Comparison of ENCODE assay signal across 8 mouse cellular contexts in the genomic region with DNA sequence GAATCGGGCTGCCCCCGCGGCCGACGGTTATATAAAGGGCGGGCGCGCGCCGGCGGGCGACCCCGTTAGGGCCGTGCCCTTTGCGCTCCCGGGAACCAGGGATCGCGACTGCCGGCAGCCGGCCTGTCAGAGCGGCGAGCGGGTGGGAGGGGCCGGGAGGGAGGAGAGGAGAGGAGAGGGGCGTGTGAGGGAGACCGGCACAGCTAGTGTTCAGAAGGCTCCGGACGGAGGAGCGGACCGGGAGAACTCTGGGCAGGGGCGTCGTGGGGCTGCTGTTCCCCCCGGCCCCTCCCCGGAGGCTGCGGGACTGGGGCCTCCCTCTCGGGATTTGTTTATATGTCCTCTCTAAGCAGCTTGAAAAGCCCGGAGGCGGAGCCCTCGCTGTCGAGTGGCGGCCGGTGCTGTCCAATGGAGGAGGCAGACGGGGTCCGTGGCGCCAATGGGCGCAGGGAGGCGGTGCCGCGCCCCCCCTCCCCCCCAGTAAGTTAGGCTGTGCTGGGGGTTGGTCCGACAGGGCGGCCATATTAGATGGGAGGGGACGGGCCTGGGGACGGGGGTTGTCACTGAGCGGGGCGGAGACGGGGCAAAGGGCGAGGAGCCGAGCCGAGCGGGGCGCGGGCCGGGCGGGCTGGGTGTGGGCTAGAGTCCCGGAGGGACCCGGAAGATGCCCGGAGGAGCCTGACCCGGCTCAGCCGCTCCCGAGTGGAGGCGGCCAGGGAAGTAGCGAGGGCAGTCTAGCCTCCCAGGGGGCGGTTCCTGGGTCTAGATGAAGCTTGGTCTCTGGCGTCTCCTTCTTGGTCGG. TPM values are rescaled to one million over a fixed set of nuclear protein-coding genes. Genes with fewer than 3 reads are reported as not detected.
DNase-seq lines count a peak whose midpoint lies in the region; ATAC-seq lines count a peak whose summit lies in the region.

No protein-coding gene starts in this region.

- under 1% methylated on average over 63 of the region's 75 CpGs for WGBS in intestine, embryonic 14.5 days

- peak; percentile 97 for ATAC-seq in intestine, embryonic 14.5 days (replicated peaks; ENCODE audit: low FRiP score, low TSS enrichment, low read depth)

- H3K9ac ChIP-seq in intestine, embryonic 14.5 days (ENCODE audit: low read length), result peak overlapping the region; percentile 72

- peak overlapping the region; percentile 86 for H3K4me3 ChIP-seq in intestine, embryonic 14.5 days (ENCODE audit: low read depth, low read length)

- peaks cover 8% of the 10 kb centered on the region for H3K4me1 ChIP-seq in intestine, embryonic 14.5 days (replicated peaks; ENCODE audit: control insufficient read depth, insufficient read depth, low read length)

- intact Hi-C loops in left cerebral cortex, postnatal 14 days (cut with DNase I), result loop anchor here (5.0 kb wide), 2 partner anchors 39 to 56 kb away; no protein-coding TSS in a partner anchor

- H3K27me3 ChIP-seq in intestine, embryonic 14.5 days (replicated peaks; ENCODE audit: control insufficient read depth, insufficient read depth, low read length), result no peaks in the 10 kb centered on the region

- peak overlapping the region; percentile 73 for H3K27ac ChIP-seq in intestine, embryonic 14.5 days (ENCODE audit: low read depth)

- H3K4me2 ChIP-seq in intestine, embryonic 14.5 days (ENCODE audit: low read length), result peak overlapping the region; percentile 62

- no peaks in the 10 kb centered on the region for H3K9me3 ChIP-seq in intestine, embryonic 14.5 days (ENCODE audit: control insufficient read depth, low read length)

- peak; percentile 86 to 89 for DNase-seq in adrenal gland, adult 18-20 months (ENCODE audit: low spot score in 2 of 2)
- DNase-seq in embryo, embryonic 11 days, result peak; percentile 98
- DNase-seq in gastrocnemius, postnatal 25 days, result peak; percentile 97
- peak; percentile 97 for DNase-seq in intestine, embryonic 14.5 days (ENCODE audit: low spot score)
- DNase-seq in left cerebral cortex, postnatal 14 days (ENCODE audit: low spot score in 2 of 2), result peak; percentile 93 to 96
- peak; percentile 97 for DNase-seq in mesoderm, embryonic 11.5 days (ENCODE audit: low read depth, low spot score)
- DNase-seq in right cerebral cortex, postnatal 36 days (ENCODE audit: low spot score in 2 of 2), result peak; percentile 93 to 95
- peak; percentile 100 for DNase-seq in yolk sac, embryonic 10.5 days (ENCODE audit: low spot score)

- H3K36me3 ChIP-seq in intestine, embryonic 14.5 days (ENCODE audit: control insufficient read depth, insufficient read depth, low read length), result no peaks in the 10 kb centered on the region

RNA-seq across cellular contexts. Expression of a gene that starts 0.7 kb away (rescaled TPM):
- total RNA-seq in adrenal gland, adult 18-20 months (2021), result 10 to 100 TPM; 60.9 to 62.2 TPM
- total RNA-seq in gastrocnemius, postnatal 25 days (2021), result 10 to 100 TPM; 21.7 to 24.0 TPM
- polyA plus RNA-seq in intestine, embryonic 14.5 days (2014; fragmentation: Nextera tagmentation; extraction: Ambion mirVana), result 8.1 and 8.5 TPM in 2 replicates
- 10 to 100 TPM; 34.8 to 35.6 TPM for total RNA-seq in left cerebral cortex, postnatal 14 days (2021)

RNA-seq across cellular contexts. Expression of a gene that starts 53.1 kb away (rescaled TPM):
- 100 to 1,000 TPM; 215 to 234 TPM for total RNA-seq in adrenal gland, adult 18-20 months (2021)
- total RNA-seq in gastrocnemius, postnatal 25 days (2021), result 10 to 100 TPM; 29.7 to 43.1 TPM
- 216 and 217 TPM in 2 replicates for polyA plus RNA-seq in intestine, embryonic 14.5 days (2014; fragmentation: Nextera tagmentation; extraction: Ambion mirVana)
- total RNA-seq in left cerebral cortex, postnatal 14 days (2021), result 10 to 100 TPM; 36.7 to 45.8 TPM

Comparison
In these comparisons a context has a peak if more than half of its experiments do, and no peak if none do; other contexts are left out.
1. Peak in every context shown above with its lines: DNase-seq, ATAC-seq, H3K4me3 ChIP-seq and H3K27ac ChIP-seq.
2. RNA of a gene that starts 53.1 kb away (total RNA-seq): 215 to 234 TPM in adrenal gland, adult 18-20 months; 36.7 to 45.8 TPM in left cerebral cortex, postnatal 14 days and 29.7 to 43.1 TPM in gastrocnemius, postnatal 25 days; every median in the first group is over 4 times any median in the second.